Mouse (Mus musculus): Measurements from ENCODE around the gene Pla2g2d. TPM values are rescaled to one million over a fixed set of nuclear protein-coding genes. Genes with fewer than 3 reads are reported as not detected.
"Not testable (repeated sequence)": the region's sequence is repeated elsewhere in the genome, so short reads cannot be mapped to it uniquely, and the experiment has no call there.

The Pla2g2d gene
- polyA plus RNA-seq, 1 experiment from 2014 or later: 0.22 TPM

DNA sequence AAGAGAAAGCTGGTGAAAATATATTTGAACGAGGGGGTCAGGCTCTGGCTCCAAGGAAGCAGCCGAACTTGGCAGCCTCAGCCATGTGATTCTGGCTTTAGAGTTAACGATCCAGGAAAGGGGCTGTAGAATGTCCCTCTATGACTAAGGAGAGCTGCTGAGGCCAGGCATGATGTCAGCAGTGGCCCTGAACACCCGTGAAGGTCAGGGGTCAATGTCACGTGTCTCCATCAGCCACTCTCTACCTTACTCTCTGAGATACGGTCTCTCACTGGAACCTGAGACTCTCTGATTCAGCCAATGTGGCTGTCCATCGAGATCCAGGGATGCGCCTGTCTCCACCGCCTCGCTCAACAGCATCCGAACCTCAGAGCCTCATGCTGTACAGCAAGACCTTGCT lies 27.4 kb downstream of the Pla2g2d start:
- Histone ChIP-seq H3K4me3 (no peak overlapping the region), H3K9me3 (no peaks in the 10 kb centered on the region), H3K27ac (no peak overlapping the region), H3K27me3 (no peaks in the 10 kb centered on the region), H3K4me2 (no peak overlapping the region), H3K4me1 (no peaks in the 10 kb centered on the region), H3K9ac (no peak overlapping the region), H3K36me3 (no peaks in the 10 kb centered on the region)
- ATAC-seq (ENCODE audit: insufficient number of reproducible peaks, insufficient read depth, low FRiP score, low TSS enrichment, low read depth): no peak
- WGBS: 84% methylated on average over 11 of the region's 11 CpGs

GRCm38 (mm10) chr4:138805248-138805647 lies 29.7 kb downstream of the Pla2g2d start:
- Histone ChIP-seq H3K4me1 (no peaks in the 10 kb centered on the region), H3K4me2 (no peak overlapping the region), H3K27ac (no peak overlapping the region), H3K9ac (no peak overlapping the region), H3K4me3 (no peak overlapping the region), H3K27me3 (no peaks in the 10 kb centered on the region), H3K9me3 (no peaks in the 10 kb centered on the region), H3K36me3 (no peaks in the 10 kb centered on the region)
- ATAC-seq (ENCODE audit: insufficient number of reproducible peaks, insufficient read depth, low FRiP score, low TSS enrichment, low read depth): no peak
- WGBS: 64% methylated on average over 8 of the region's 8 CpGs

DNA sequence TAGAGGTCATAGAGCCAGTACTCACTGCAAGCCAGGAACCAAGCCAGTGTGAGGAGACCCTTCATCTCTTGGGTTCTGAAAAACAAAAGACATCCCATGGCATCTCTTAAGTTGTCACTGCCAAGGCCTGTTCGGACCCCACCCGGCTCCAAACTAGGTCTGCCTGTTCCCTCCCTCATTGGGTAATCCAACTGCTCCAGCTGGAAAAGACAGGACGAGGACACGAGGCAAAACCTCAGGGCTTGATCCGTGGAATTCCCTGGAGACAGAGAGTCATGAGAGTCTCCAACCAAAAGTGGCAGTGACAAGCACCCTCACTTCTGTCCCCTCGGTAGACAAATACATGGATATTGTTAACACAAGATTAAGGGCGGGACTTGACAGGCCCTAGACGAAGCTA lies 30.6 kb downstream of the Pla2g2d start:
- 82% methylated on average over 8 of the region's 8 CpGs for WGBS
- H3K27me3 ChIP-seq: no peaks in the 10 kb centered on the region
- no peaks in the 10 kb centered on the region for H3K36me3 ChIP-seq
- H3K27ac ChIP-seq: no peak overlapping the region
- no peaks in the 10 kb centered on the region for H3K9me3 ChIP-seq
- H3K9ac ChIP-seq: no peak overlapping the region
- ATAC-seq (ENCODE audit: insufficient number of reproducible peaks, insufficient read depth, low FRiP score, low TSS enrichment, low read depth): no peak
- no peaks in the 10 kb centered on the region for H3K4me1 ChIP-seq
- H3K4me2 ChIP-seq: no peak overlapping the region
- no peak overlapping the region for H3K4me3 ChIP-seq

GRCm38 (mm10) chr4:138806920-138807541 lies 31.5 kb downstream of the Pla2g2d start:
- H3K9me3 ChIP-seq: no peaks in the 10 kb centered on the region
- H3K4me3 ChIP-seq: no peak overlapping the region
- no peak overlapping the region for H3K9ac ChIP-seq
- no peaks in the 10 kb centered on the region for H3K4me1 ChIP-seq
- H3K36me3 ChIP-seq: no peaks in the 10 kb centered on the region
- no peak overlapping the region for H3K4me2 ChIP-seq
- no peak for ATAC-seq (ENCODE audit: insufficient number of reproducible peaks, insufficient read depth, low FRiP score, low TSS enrichment, low read depth)
- no peak overlapping the region for H3K27ac ChIP-seq
- 51% methylated on average over 7 of the region's 7 CpGs for WGBS
- no peaks in the 10 kb centered on the region for H3K27me3 ChIP-seq

DNA sequence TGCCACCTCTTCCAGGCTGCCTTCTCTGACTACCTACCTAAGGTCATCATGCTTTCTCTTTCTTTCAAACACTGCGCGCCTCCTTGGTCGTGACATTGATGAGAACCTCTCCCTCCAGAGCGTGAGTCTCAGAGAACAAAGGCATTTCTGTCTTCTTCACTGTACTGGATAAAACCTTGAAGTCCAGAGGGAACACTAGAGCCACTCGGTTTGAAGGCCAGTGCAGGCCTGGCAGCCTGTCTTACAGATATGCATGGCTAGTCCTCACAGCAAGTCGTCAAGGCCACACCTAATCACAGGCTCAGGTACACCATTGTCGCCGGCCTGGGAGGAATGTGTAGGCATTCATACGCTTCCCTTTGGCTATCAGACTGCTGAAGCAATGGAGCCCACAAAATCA lies 40.6 kb downstream of the Pla2g2d start:
- H3K4me1 ChIP-seq: peaks cover 9% of the 10 kb centered on the region
- no peak overlapping the region for H3K9ac ChIP-seq
- no peaks in the 10 kb centered on the region for H3K36me3 ChIP-seq
- no peak overlapping the region for H3K4me3 ChIP-seq
- ATAC-seq (ENCODE audit: insufficient number of reproducible peaks, insufficient read depth, low FRiP score, low TSS enrichment, low read depth): no peak
- no peaks in the 10 kb centered on the region for H3K9me3 ChIP-seq
- no peak overlapping the region for H3K27ac ChIP-seq
- 79% methylated on average over 9 of the region's 9 CpGs for WGBS
- no peaks in the 10 kb centered on the region for H3K27me3 ChIP-seq
- H3K4me2 ChIP-seq: no peak overlapping the region

DNA sequence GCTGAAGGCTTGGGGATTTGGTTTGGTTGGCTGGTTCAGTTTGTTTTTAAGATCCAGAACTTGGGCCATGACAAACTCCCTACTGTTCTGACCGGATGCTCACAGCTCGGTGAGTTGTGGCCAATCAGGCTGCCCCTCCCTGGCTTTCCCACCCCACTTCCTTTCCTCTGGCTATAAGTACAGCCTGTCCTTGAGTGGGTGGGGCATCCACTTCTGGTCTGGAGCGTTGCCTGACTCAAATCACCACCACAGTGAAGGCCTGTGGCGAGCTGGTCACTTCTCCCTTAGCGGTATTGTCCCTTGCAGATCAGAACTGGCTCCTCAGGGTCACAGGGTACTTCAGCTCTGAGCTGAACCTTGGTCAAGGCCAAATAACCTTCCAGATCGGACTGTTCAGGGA lies 42.2 kb downstream of the Pla2g2d start:
- no peak for ATAC-seq (ENCODE audit: insufficient number of reproducible peaks, insufficient read depth, low FRiP score, low TSS enrichment, low read depth)
- Histone ChIP-seq H3K4me3 (no peak overlapping the region), H3K36me3 (no peaks in the 10 kb centered on the region), H3K4me1 (peaks cover 9% of the 10 kb centered on the region), H3K27ac (no peak overlapping the region), H3K27me3 (no peaks in the 10 kb centered on the region), H3K9ac (no peak overlapping the region), H3K4me2 (no peak overlapping the region), H3K9me3 (no peaks in the 10 kb centered on the region)
- WGBS: 69% methylated on average over 6 of the region's 6 CpGs

DNA sequence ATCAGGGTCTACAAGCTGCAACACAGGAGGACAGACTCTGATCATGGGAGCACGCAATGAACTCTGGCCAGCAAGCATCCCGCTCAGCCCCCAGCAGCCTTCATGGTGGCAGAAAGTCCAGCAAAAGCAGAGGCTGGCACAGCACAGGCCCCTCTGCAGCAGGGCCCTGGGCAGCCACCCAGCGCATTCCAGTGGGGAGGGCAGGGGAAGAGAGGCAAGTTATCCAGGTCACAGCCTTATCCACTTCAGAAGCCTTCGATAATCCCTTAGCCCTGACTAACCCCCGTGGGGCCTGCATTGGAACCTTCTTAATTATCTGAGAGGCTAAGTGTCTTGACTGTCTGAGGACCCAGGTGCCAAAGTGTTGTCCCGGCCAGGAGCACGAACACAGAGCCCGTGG lies 43.6 kb downstream of the Pla2g2d start:
- Histone ChIP-seq H3K4me1 (peaks cover 9% of the 10 kb centered on the region), H3K9ac (peak overlapping the region; percentile 40; the same call in 1 of the 2 replicates)

GRCm38 (mm10) chr4:138821036-138821435 lies 45.5 kb downstream of the Pla2g2d start:
- Histone ChIP-seq H3K4me1 (peaks cover 9% of the 10 kb centered on the region), H3K27ac (no peak overlapping the region), H3K9ac (no peak overlapping the region), H3K36me3 (no peaks in the 10 kb centered on the region), H3K4me2 (no peak overlapping the region), H3K4me3 (no peak overlapping the region), H3K9me3 (peaks cover 4% of the 10 kb centered on the region; the same call in 1 of the 2 replicates), H3K27me3 (no peaks in the 10 kb centered on the region)
- ATAC-seq (ENCODE audit: insufficient number of reproducible peaks, insufficient read depth, low FRiP score, low TSS enrichment, low read depth): no peak
- WGBS: 78% methylated on average over 2 of the region's 2 CpGs

More for the DNA sequence above, 43.6 kb downstream of the Pla2g2d start:
- H3K4me3 ChIP-seq: no peak overlapping the region
- H3K4me2 ChIP-seq: 0 out of 2 replicates have a peak overlapping the region, but pooled peaks have one; percentile 1
- H3K27me3 ChIP-seq: no peaks in the 10 kb centered on the region
- no peak for ATAC-seq (ENCODE audit: insufficient number of reproducible peaks, insufficient read depth, low FRiP score, low TSS enrichment, low read depth)
- H3K9me3 ChIP-seq: peaks cover 4% of the 10 kb centered on the region; the same call in 1 of the 2 replicates
- WGBS: 33% methylated on average over 8 of the region's 8 CpGs
- H3K27ac ChIP-seq: no peak overlapping the region
- H3K36me3 ChIP-seq: no peaks in the 10 kb centered on the region

DNA sequence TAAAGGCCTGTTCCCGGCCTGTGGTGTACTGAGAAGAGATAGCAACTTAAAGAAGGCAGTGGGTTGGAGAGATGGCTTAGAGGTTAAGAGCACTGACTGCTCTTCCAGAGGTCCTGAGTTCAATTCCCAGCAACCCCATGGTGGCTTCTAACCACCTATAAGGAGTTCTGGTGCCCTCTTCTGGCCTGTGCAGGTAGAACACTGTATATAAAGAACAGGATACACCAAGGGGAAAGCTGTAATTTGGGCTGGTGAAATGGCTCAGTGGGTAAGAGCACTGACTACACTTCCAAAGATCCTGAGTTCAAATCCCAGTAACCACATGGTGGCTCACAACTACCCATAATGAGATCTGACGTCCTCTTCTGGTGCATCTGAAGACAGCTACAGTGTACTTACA lies 48.6 kb downstream of the Pla2g2d start:
- not testable (repeated sequence) for H3K4me3 ChIP-seq; H3K27ac ChIP-seq; H3K4me2 ChIP-seq; H3K27me3 ChIP-seq; H3K36me3 ChIP-seq; H3K4me1 ChIP-seq; H3K9me3 ChIP-seq; ATAC-seq (ENCODE audit: insufficient number of reproducible peaks, insufficient read depth, low FRiP score, low TSS enrichment, low read depth); H3K9ac ChIP-seq
- WGBS: 80% methylated on average over 2 of the region's 2 CpGs

DNA sequence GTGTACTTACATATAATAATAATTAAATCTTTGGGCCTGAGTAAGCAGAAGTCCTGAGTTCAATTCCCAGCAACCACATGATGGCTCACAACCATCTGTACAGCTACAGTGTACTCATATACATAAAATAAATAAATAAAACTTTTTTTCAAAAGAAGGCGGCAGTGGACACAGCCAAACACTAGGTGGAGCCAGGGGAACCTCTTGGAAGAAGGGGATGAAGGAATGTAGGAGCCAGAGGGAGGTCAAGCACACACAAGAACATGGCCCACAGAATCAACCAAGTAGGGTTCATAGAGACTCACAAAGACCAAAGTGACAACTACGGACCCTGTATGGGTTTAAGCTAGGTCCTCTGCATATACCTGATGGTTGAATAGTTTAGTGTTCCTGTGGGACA lies 49.1 kb downstream of the Pla2g2d start:
- H3K4me1 ChIP-seq: no peaks in the 10 kb centered on the region
- H3K36me3 ChIP-seq: no peaks in the 10 kb centered on the region
- H3K9ac ChIP-seq: no peak overlapping the region
- peaks cover 4% of the 10 kb centered on the region; the same call in 1 of the 2 replicates for H3K9me3 ChIP-seq
- H3K27me3 ChIP-seq: no peaks in the 10 kb centered on the region
- no peak overlapping the region for H3K4me3 ChIP-seq
- H3K4me2 ChIP-seq: no peak overlapping the region
- no peak for ATAC-seq (ENCODE audit: insufficient number of reproducible peaks, insufficient read depth, low FRiP score, low TSS enrichment, low read depth)
- H3K27ac ChIP-seq: no peak overlapping the region
- 78% methylated on average over 2 of the region's 2 CpGs for WGBS

DNA sequence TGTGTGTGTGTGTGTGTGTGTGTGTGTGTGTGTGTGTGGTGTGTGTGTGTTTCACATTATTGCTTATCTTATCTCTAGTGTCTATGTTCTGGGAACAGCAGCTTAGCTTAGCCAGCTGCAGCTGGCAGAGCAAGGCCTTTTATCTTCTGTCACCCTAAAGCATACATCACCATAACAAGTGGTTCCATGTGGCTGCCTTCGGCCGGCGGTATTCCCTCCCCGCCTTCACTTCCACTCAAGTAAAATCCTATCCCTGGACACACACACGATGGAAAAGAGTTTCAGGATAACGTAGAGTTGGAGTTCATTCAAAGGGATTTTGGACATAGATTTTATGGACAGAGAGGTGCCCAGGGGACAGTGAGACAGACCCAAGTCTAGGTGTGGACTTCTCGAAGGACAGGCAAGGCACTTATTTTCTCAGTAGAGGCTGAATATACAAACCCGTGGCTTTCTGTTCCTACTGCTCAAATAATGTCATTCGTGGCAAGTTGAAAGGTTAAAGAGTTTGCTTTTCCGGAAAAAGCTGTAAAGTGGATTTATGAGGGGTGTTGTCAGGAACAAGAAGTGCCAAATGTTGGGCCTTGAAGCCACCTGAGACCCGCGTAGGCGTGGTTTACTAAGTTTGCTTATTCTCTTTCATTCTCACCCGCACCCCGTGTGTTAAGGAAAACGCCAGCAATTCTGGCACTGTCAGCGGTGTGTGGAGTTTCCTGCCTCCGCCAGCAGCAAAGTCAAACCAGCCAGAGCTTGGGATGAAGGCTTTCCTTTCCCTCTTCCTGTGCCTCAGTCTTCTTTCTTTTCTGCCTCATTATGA lies 50.4 kb downstream of the Pla2g2d start:
- no peak overlapping the region for H3K4me3 ChIP-seq
- H3K4me2 ChIP-seq: no peak overlapping the region
- WGBS: 65% methylated on average over 18 of the region's 18 CpGs
- no peak for ATAC-seq (ENCODE audit: insufficient number of reproducible peaks, insufficient read depth, low FRiP score, low TSS enrichment, low read depth)
- H3K27me3 ChIP-seq: no peaks in the 10 kb centered on the region
- H3K27ac ChIP-seq: no peak overlapping the region
- no peaks in the 10 kb centered on the region for H3K4me1 ChIP-seq
- H3K9me3 ChIP-seq: peaks cover 4% of the 10 kb centered on the region; the same call in 1 of the 2 replicates
- H3K9ac ChIP-seq: no peak overlapping the region
- no peaks in the 10 kb centered on the region for H3K36me3 ChIP-seq

GRCm38 (mm10) chr4:138827147-138827546 lies 51.6 kb downstream of the Pla2g2d start:
- Histone ChIP-seq H3K4me1 (no peaks in the 10 kb centered on the region), H3K27me3 (no peaks in the 10 kb centered on the region), H3K4me3 (no peak overlapping the region), H3K4me2 (no peak overlapping the region), H3K36me3 (no peaks in the 10 kb centered on the region), H3K27ac (no peak overlapping the region), H3K9me3 (peaks cover 4% of the 10 kb centered on the region; the same call in 1 of the 2 replicates), H3K9ac (no peak overlapping the region)
- WGBS: 65% methylated on average over 11 of the region's 11 CpGs
- ATAC-seq (ENCODE audit: insufficient number of reproducible peaks, insufficient read depth, low FRiP score, low TSS enrichment, low read depth): no peak
